Mouse (Mus musculus): ENCODE measurements around the gene Ugt1a8. TPM values are rescaled to one million over a fixed set of nuclear protein-coding genes. Genes with fewer than 3 reads are reported as not detected.

The Ugt1a8 gene
- total and polyA plus RNA-seq, 3 experiments = not detected

DNA sequence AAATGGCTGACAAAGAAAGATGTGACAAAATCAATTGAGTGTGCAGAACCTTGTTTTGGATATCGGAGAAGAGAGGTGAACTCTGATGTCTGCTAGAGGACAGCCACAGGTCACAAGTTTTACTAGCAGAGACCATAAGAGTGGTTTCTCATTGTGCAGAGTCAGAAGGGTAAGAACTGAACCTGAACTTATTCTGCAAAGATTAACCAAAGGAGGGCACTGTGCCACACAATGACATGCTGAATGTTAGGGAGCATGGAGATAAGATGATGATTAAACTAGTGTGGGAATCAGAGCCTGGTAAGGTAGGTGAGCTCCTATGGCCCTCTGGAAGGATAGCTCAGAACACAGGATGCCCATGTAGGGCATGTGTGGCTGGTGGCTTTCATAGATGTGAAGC, 108.1 kb downstream of the Ugt1a8 start:
- no peaks in the 10 kb centered on the region for H3K9me3 ChIP-seq (replicated peaks; ENCODE audit: insufficient read depth, low read length)

DNA sequence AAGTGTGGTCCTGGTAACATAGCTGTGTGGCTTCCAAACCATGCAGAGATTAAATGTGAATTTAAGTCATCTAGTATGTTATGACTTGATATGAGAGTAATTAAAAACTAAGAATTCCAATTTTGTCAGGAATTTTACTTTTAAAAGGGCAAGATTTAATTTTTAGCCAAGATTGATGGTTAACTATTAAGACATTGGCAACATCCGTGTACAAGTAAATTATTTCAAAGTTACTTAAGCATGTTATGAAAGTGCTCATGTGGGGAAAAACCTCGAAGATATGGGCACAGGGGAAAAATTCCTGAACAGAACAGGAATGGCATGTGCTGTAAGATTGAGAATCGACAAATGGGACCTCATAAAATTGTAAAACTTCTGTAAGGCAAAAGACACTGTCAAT, 109.8 kb downstream of the Ugt1a8 start:
- Histone ChIP-seq H3K4me3 (ENCODE audit: control insufficient read depth in 1 of 2, insufficient read depth in 1 of 2, low read depth in 2 of 2, low read length in 2 of 2) (no peak overlapping the region), H3K36me3 (ENCODE audit: control insufficient read depth in 1 of 2, insufficient read depth in 2 of 2, low read length in 2 of 2) (no peaks in the 10 kb centered on the region)

More for the DNA sequence above, 108.1 kb downstream of the Ugt1a8 start:
- Histone ChIP-seq H3K27ac (ENCODE audit: control insufficient read depth, low read depth, low read length) (no peak overlapping the region), H3K4me1 (ENCODE audit: control insufficient read depth in 1 of 2, insufficient read depth in 2 of 2, low read length in 2 of 2) (no peaks in the 10 kb centered on the region), H3K4me3 (ENCODE audit: control insufficient read depth in 1 of 2, insufficient read depth in 1 of 2, low read depth in 2 of 2, low read length in 2 of 2) (no peak overlapping the region), H3K9ac (ENCODE audit: control insufficient read depth, low read depth, low read length, poor library complexity, severe bottlenecking) (no peak overlapping the region), H3K36me3 (ENCODE audit: control insufficient read depth in 1 of 2, insufficient read depth in 2 of 2, low read length in 2 of 2) (no peaks in the 10 kb centered on the region), H3K27me3 (ENCODE audit: control insufficient read depth in 1 of 2, insufficient read depth in 2 of 2, low read length in 2 of 2) (peaks cover 2 to 3% of the 10 kb centered on the region in 2 experiments; a peak in 2 of 4 replicates), H3K79me2 (ENCODE audit: control insufficient read depth, insufficient read depth, low read length, poor library complexity) (no peaks in the 10 kb centered on the region)
- no peak for DNase-seq (ENCODE audit: low read depth, low spot score)
- no peak for TF ChIP-seq KAT2A (conservative IDR thresholded peaks at IDR 0.05; ENCODE audit: low read depth, low read length)
- no peak for TF ChIP-seq RAD21 (IDR thresholded peaks at IDR 0.05; ENCODE audit: low read depth, low read length)
- TF ChIP-seq UBTF (IDR thresholded peaks at IDR 0.05; ENCODE audit: borderline replicate concordance, insufficient read depth, low read depth, low read length) = no peak
- no peak for TF ChIP-seq CHD1 (IDR thresholded peaks at IDR 0.05; ENCODE audit: low read depth, low read length)
- TF ChIP-seq MYB (IDR thresholded peaks at IDR 0.05; ENCODE audit: low read depth, low read length) = no peak
- TF ChIP-seq ETS1 (IDR thresholded peaks at IDR 0.05; ENCODE audit: low read depth, low read length) = no peak
- no peak for TF ChIP-seq E2F4 (IDR thresholded peaks at IDR 0.05; ENCODE audit: borderline replicate concordance, low read depth, low read length)
- TF ChIP-seq USF2 (IDR thresholded peaks at IDR 0.05; ENCODE audit: borderline replicate concordance in 1 of 2, insufficient read depth in 1 of 2, low read depth in 1 of 2, low read length in 2 of 2) = no peak
- TF ChIP-seq MAX (IDR thresholded peaks at IDR 0.05; ENCODE audit: low read length) = no peak
- no peak for TF ChIP-seq SMC3 (IDR thresholded peaks at IDR 0.05; ENCODE audit: low read depth, low read length)
- no peak for TF ChIP-seq POLR2A (IDR thresholded peaks at IDR 0.05; ENCODE audit: control insufficient read depth in 1 of 2, insufficient read depth in 1 of 2, low read depth in 1 of 2, low read length in 2 of 2, poor library complexity in 1 of 2)
- TF ChIP-seq ZC3H11A (IDR thresholded peaks at IDR 0.05; ENCODE audit: low read depth, low read length) = no peak
- TF ChIP-seq TBP (IDR thresholded peaks at IDR 0.05; ENCODE audit: low read depth, low read length) = no peak

More for the DNA sequence above, 109.8 kb downstream of the Ugt1a8 start:
- Histone ChIP-seq H3K27me3 (ENCODE audit: control insufficient read depth in 1 of 2, insufficient read depth in 2 of 2, low read length in 2 of 2) (peaks cover 2 to 3% of the 10 kb centered on the region in 2 experiments; a peak in 2 of 4 replicates), H3K27ac (ENCODE audit: control insufficient read depth, low read depth, low read length) (no peak overlapping the region), H3K9ac (ENCODE audit: control insufficient read depth, low read depth, low read length, poor library complexity, severe bottlenecking) (no peak overlapping the region), H3K4me1 (ENCODE audit: control insufficient read depth in 1 of 2, insufficient read depth in 2 of 2, low read length in 2 of 2) (no peaks in the 10 kb centered on the region), H3K9me3 (replicated peaks; ENCODE audit: insufficient read depth, low read length) (no peaks in the 10 kb centered on the region), H3K79me2 (ENCODE audit: control insufficient read depth, insufficient read depth, low read length, poor library complexity) (no peaks in the 10 kb centered on the region)
- TF ChIP-seq USF1 (IDR thresholded peaks at IDR 0.05; ENCODE audit: low read depth, low read length) = no peak
- no peak for TF ChIP-seq TBP (IDR thresholded peaks at IDR 0.05; ENCODE audit: low read depth, low read length)
- no peak for TF ChIP-seq CTCF (IDR thresholded peaks at IDR 0.05 in 2 of 3, conservative IDR thresholded peaks at IDR 0.05 in 1 of 3; ENCODE audit: control insufficient read depth in 1 of 3, insufficient read depth in 1 of 3, low read depth in 2 of 3, low read length in 3 of 3, poor library complexity in 1 of 3, severe bottlenecking in 1 of 3)
- TF ChIP-seq JUND (IDR thresholded peaks at IDR 0.05; ENCODE audit: low read depth, low read length) = no peak
- no peak for TF ChIP-seq E2F4 (IDR thresholded peaks at IDR 0.05; ENCODE audit: borderline replicate concordance, low read depth, low read length)
- no peak for TF ChIP-seq MYC (IDR thresholded peaks at IDR 0.05; ENCODE audit: low read depth, low read length)
- no peak for TF ChIP-seq RCOR1 (IDR thresholded peaks at IDR 0.05; ENCODE audit: low read depth, low read length)
- TF ChIP-seq GABPA (IDR thresholded peaks at IDR 0.05; ENCODE audit: low read depth, low read length) = no peak
- no peak for TF ChIP-seq MAFK (IDR thresholded peaks at IDR 0.05; ENCODE audit: borderline replicate concordance, low read depth, low read length)
- no peak for TF ChIP-seq MXI1 (IDR thresholded peaks at IDR 0.05; ENCODE audit: low read depth, low read length)
- no peak for TF ChIP-seq POLR2A (IDR thresholded peaks at IDR 0.05; ENCODE audit: control insufficient read depth in 1 of 2, insufficient read depth in 1 of 2, low read depth in 1 of 2, low read length in 2 of 2, poor library complexity in 1 of 2)
- TF ChIP-seq ETS1 (IDR thresholded peaks at IDR 0.05; ENCODE audit: low read depth, low read length) = no peak
- no peak for DNase-seq (ENCODE audit: low read depth, low spot score)

Data from MEL (cell line).